Mouse (Mus musculus) heart, embryonic 14.5 days (tissue): ENCODE measurements around the gene Trim66. TPM values are rescaled to one million over a fixed set of nuclear protein-coding genes. Genes with fewer than 3 reads are reported as not detected.

Experiments used
- ATAC-seq: fragments of 200-750 bp; cut with Nextera tagmentation; 2 replicates; pipeline ENCODE4 v1.8.0; 2017; ENCODE audit warnings: low read depth, moderate TSS enrichment; ENCODE audit not compliant: insufficient number of reproducible peaks, insufficient read depth, low FRiP score
- H3K27ac ChIP-seq, 2 experiments: fragments of 200-500 bp in 1 of 2; fragments of 300-500 bp in 1 of 2; sonication (generic) in 1 of 2; replicated peaks in 1 of 2; 2 replicates each; pipeline ENCODE4 v1.5.1; 2012 to 2014; ENCODE audit warnings: low read depth in 2 of 2, low read length in 2 of 2, control low read depth in 1 of 2, mild to moderate bottlenecking in 1 of 2, mixed read lengths in 1 of 2; ENCODE audit not compliant: control insufficient read depth in 1 of 2, insufficient read depth in 1 of 2
- H3K27me3 ChIP-seq: fragments of 300-500 bp; sonication (generic); 2 replicates; pipeline ENCODE4 v1.6.1; 2014; ENCODE audit warnings: mild to moderate bottlenecking, low read length, control low read depth; ENCODE audit not compliant: control insufficient read depth, insufficient read depth
- H3K36me3 ChIP-seq: fragments of 300-500 bp; sonication (generic); 2 replicates; pipeline ENCODE4 v1.6.1; 2014; ENCODE audit warnings: mild to moderate bottlenecking, control low read depth, low read length, mixed read lengths; ENCODE audit not compliant: control insufficient read depth, insufficient read depth
- H3K4me1 ChIP-seq, 2 experiments: fragments of 200-500 bp in 1 of 2; fragments of 300-500 bp in 1 of 2; sonication (generic) in 1 of 2; 2 replicates each; pipeline ENCODE4 v1.6.1; 2012 to 2014; ENCODE audit warnings: low read length in 2 of 2, control low read depth in 1 of 2, mixed read lengths in 1 of 2; ENCODE audit not compliant: control insufficient read depth in 2 of 2, insufficient read depth in 2 of 2
- H3K4me2 ChIP-seq: fragments of 300-500 bp; sonication (generic); 2 replicates; pipeline ENCODE4 v1.6.1; 2014; ENCODE audit warnings: mild to moderate bottlenecking, low read length
- H3K4me3 ChIP-seq, 2 experiments: fragments of 200-500 bp in 1 of 2; fragments of 300-500 bp in 1 of 2; sonication (generic) in 1 of 2; 2 replicates each; pipeline ENCODE4 v1.5.1; 2012 to 2014; ENCODE audit warnings: low read length in 2 of 2, mild to moderate bottlenecking in 2 of 2, control low read depth in 1 of 2, low read depth in 1 of 2, moderate library complexity in 1 of 2; ENCODE audit not compliant: control insufficient read depth in 1 of 2, insufficient read depth in 1 of 2
- H3K9ac ChIP-seq: fragments of 300-500 bp; sonication (generic); 2 replicates; pipeline ENCODE4 v1.6.1; 2014; ENCODE audit warnings: mild to moderate bottlenecking, low read length
- H3K9me3 ChIP-seq: fragments of 300-500 bp; sonication (generic); 2 replicates; pipeline ENCODE4 v1.6.1; 2016; ENCODE audit warnings: low read length, control low read depth; ENCODE audit not compliant: control insufficient read depth
- WGBS: fragments of 180-500 bp; shearing (Covaris S2); extraction: QIAGEN DNeasy Blood & Tissue Kit; methylation state at CpG from one replicate; pipeline ENCODE4 v1.1.7; 2014; 5-methylcytosine and 5-hydroxymethylcytosine counted together
- polyA plus RNA-seq: library from polyadenylated mRNA; unstranded; fragments of >200 nt; fragmentation: Nextera tagmentation; extraction: Ambion mirVana; gene quantifications from 2 replicates; pipeline ENCODE4 v1.2.1, GENCODE M21; 2014

Trim66 gene
- 0.11 and 0.13 TPM in 2 replicates for polyA plus RNA-seq

DNA sequence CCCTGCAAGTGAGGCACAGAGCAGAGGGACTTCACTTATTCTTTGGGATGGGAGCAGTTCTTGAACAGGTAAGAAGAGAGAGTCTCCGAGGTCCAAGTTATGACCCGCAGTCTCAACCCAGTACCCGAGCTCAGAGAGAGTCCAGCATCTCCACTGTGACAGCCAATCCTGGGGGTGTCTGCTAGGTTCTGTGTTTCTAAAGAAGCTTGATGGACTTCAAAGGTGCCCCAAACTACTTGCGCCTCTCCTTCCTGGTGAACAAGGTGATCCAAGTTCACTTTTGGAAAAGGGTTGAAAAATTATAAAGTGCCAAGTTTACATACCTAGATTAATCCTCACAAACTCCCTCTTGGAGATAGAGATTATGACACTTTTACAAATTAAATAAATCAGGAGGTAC, at the start of gene Trim66:
TSS of gene Trim66 (minus strand) at position 101 of the 400 bp plus-strand sequence.
- Histone ChIP-seq H3K4me2 (no peak within 1 kb of the TSS), H3K9me3 (no peaks in the 10 kb centered on the region), H3K4me3 (no peak within 1 kb of the TSS), H3K27ac (no peak within 1 kb of the TSS), H3K27me3 (no peaks in the 10 kb centered on the region), H3K36me3 (no peaks in the 10 kb centered on the region), H3K9ac (no peak within 1 kb of the TSS), H3K4me1 (no peaks in the 10 kb centered on the region; a peak in 1 of 4 replicates)
- ATAC-seq: no peak
- WGBS: 86% methylated on average over 4 of the region's 4 CpGs

DNA sequence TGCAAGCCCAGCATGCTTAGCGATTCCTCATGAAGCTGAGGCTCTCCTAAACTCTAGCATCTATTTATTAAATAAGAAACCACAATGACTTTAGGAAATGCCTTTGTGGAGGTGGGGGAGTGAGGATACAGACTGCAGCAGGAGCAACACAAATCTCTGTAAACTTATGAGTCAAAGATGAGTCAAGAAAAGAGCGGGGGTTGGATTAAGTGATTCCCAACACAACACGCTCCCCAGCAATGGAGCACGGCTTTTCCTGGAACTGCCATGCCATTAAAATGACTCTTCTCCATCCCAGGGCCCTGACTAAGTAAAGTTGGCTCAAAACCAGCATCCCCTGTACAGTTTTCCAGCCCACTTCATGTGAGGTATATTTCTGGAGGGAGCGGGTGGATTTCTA, 38.8 kb upstream of the Trim66 start:
- Histone ChIP-seq H3K9ac (no peak overlapping the region), H3K9me3 (no peaks in the 10 kb centered on the region), H3K4me3 (no peak overlapping the region), H3K27me3 (no peaks in the 10 kb centered on the region), H3K27ac (no peak overlapping the region), H3K36me3 (peaks cover 58% of the 10 kb centered on the region), H3K4me2 (no peak overlapping the region), H3K4me1 (peaks cover 7 to 16% of the 10 kb centered on the region in 2 experiments; a peak in 3 of 4 replicates)
- 78% methylated on average over 5 of the region's 5 CpGs for WGBS
- ATAC-seq: no peak

DNA sequence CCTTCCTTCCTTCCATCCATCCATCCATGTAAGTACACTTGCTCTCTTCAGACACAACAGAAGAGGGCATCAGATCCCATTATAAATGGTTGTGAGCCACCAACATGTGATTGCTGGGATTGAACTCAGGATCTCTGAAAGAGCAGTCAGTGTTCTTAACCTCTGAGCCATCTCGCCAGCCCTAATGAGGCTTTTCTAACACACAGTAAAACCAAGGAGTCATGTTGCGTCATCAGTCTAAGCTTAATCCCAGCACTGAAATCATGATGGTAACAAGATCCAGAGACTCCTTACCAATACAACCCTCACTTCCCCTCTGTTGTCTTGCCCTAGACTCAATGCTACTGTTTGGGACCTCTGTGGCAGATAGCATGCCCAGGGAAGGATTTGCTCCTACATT, 38.3 kb upstream of the Trim66 start:
- Histone ChIP-seq H3K36me3 (peaks cover 58% of the 10 kb centered on the region), H3K9me3 (no peaks in the 10 kb centered on the region), H3K27ac (no peak overlapping the region), H3K9ac (no peak overlapping the region), H3K27me3 (no peaks in the 10 kb centered on the region), H3K4me2 (no peak overlapping the region), H3K4me1 (peaks cover 7 to 16% of the 10 kb centered on the region in 2 experiments; a peak in 3 of 4 replicates), H3K4me3 (no peak overlapping the region)
- 87% methylated on average over 2 of the region's 2 CpGs for WGBS
- no peak for ATAC-seq

DNA sequence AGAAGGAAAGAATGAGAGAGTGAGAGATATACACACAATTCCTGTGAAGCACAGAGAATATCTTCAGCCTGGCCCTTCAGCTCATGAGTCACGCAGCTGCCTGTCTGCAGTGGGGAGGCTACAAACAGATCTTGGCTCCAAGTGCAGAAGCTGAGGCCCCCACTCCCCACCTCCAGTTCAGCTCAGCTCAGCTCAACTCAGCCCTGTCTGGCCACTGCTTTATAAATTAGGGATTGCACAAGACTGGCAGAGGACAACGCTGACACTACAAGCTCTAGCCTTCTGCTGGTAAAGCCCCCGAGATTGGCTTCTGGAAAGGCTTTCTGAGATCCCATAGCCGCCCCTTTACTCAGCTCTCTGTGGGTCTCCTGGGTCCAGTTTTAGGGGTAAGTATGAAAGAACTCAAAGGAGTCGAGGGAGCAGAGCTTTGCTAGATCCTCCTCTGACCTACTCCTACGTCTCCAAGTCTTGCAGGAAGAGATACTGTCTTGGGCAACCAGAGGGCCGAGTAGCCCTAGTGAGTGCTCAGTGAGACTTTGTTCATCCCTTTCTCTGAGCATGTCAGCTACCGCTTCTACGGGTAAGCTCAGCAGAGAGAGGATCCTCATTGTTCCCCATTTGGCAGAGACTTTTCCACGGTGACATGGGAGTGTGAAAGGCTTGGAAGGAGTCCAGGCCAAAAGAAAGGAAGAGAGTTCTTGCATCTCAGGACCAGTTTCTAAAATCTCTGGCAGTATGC, 37.5 kb upstream of the Trim66 start:
- no peak overlapping the region for H3K4me3 ChIP-seq
- H3K4me1 ChIP-seq: peaks cover 7 to 12% of the 10 kb centered on the region in 2 experiments; a peak in 3 of 4 replicates
- peaks cover 61% of the 10 kb centered on the region for H3K36me3 ChIP-seq
- no peaks in the 10 kb centered on the region for H3K27me3 ChIP-seq
- no peak overlapping the region for H3K9ac ChIP-seq
- no peak for ATAC-seq
- no peak overlapping the region for H3K4me2 ChIP-seq
- WGBS: 68% methylated on average over 10 of the region's 10 CpGs
- H3K9me3 ChIP-seq: no peaks in the 10 kb centered on the region
- H3K27ac ChIP-seq: peak overlapping the region in 1 of 2 experiments; percentile 57; a peak in 2 of 4 replicates

DNA sequence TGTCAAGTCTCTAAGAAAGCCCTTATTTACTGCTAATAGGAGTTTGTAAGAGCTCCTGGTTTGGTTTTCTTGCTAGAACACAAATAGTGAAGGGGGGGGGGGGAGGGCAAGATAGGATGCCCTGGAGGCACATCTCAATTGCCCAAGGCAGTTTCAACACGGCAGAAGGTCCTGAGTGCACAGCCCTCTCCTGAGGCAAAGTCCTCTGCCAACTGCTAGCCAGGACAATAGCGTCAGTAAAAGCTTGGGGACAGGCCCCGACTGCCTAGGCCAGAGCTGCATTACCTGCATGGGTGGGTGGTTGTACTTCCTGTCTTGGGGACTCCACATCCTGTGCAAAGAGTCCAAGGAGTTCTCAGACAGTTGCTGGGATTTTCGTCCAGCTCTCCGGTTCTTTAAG, 36.9 kb upstream of the Trim66 start:
- no peaks in the 10 kb centered on the region for H3K9me3 ChIP-seq
- peak overlapping the region in 1 of 2 experiments; percentile 57; a peak in 3 of 4 replicates for H3K27ac ChIP-seq
- H3K4me1 ChIP-seq: peaks cover 7 to 12% of the 10 kb centered on the region in 2 experiments; a peak in 3 of 4 replicates
- no peak overlapping the region for H3K4me2 ChIP-seq
- 63% methylated on average over 5 of the region's 5 CpGs for WGBS
- no peaks in the 10 kb centered on the region for H3K27me3 ChIP-seq
- H3K9ac ChIP-seq: no peak overlapping the region
- no peak overlapping the region for H3K4me3 ChIP-seq
- no peak for ATAC-seq
- peaks cover 67% of the 10 kb centered on the region for H3K36me3 ChIP-seq

DNA sequence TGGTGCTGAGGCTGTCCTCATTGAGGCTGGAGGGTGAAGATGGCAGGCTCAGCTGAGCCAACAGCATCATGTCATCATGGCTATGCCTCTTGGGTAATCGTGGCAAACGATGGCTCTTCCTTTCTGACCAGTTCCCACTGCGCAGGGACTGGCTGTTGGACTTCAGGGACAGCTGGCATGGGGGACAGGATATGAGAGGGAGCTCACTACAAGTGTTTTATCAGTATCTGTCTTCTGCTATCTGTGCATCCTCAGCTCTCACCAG, 34.4 kb upstream of the Trim66 start:
- peak overlapping the region; percentile 31 to 64; a peak in 3 of 4 replicates for H3K27ac ChIP-seq

DNA sequence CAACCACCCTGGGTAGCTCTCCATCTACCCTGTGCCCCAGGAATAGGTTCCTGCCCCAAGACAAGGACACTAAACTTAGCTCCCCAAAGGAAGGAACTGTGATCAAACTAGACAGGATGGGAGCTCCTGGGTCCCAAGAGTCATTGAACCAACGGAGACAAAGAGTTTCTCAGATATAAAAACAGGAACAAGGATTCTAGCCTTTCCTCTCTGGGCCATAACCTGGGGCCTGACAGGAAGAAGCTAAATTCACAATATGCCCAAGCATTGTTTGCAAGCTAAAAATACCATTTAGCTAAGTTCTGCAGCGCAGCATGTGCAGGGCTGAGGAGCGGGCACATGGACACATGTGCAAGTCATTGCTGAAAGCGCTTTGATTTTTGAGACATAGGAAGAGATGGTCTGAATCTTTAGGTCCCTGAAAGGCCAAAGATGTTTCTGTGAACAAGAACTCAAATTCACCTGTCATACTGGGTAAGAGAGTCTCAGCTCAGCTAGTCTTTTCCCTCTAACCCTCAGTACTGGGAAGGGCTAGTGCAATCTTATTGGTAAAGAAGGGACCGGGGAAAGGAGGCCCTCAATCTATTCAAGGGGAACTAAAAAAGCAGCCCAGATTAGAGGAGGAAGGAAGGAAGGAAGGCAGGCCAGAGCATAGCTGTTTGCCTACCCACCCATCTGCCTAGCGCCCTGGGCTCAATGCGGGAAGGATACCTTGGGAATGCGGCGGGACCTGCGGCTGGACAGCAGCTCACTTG, 33.9 kb upstream of the Trim66 start:
- peaks cover 68% of the 10 kb centered on the region for H3K36me3 ChIP-seq
- no peak for ATAC-seq

More for the DNA sequence above, 34.4 kb upstream of the Trim66 start:
- Histone ChIP-seq H3K4me2 (no peak overlapping the region), H3K36me3 (peaks cover 72% of the 10 kb centered on the region), H3K4me1 (peaks cover 7 to 12% of the 10 kb centered on the region in 2 experiments; a peak in 3 of 4 replicates), H3K9ac (no peak overlapping the region), H3K9me3 (no peaks in the 10 kb centered on the region), H3K27me3 (no peaks in the 10 kb centered on the region), H3K4me3 (no peak overlapping the region)
- no peak for ATAC-seq
- whole genome bisulfite sequencing: 66% methylated on average over 3 of the region's 3 CpGs

More for the DNA sequence above, 33.9 kb upstream of the Trim66 start:
- 73% methylated on average over 10 of the region's 10 CpGs for WGBS
- H3K27ac ChIP-seq: peak overlapping the region; percentile 31 to 64; a peak in 3 of 4 replicates
- H3K4me3 ChIP-seq: no peak overlapping the region
- no peak overlapping the region for H3K4me2 ChIP-seq
- no peaks in the 10 kb centered on the region for H3K9me3 ChIP-seq
- no peak overlapping the region for H3K9ac ChIP-seq
- no peaks in the 10 kb centered on the region for H3K27me3 ChIP-seq
- H3K4me1 ChIP-seq: peaks cover 8 to 14% of the 10 kb centered on the region in 2 experiments; a peak in 3 of 4 replicates
